Mouse (Mus musculus) kidney, adult 9 months (tissue): ENCODE data around the gene Klkb1.

ENCODE experiments used
- DNase-seq: peaks from one replicate; pipeline ENCODE4 v3.0.0; 2022

Gene Klkb1

GRCm38 (mm10) chr8:45294687-45295086 is at the start of gene Klkb1:
Gene Klkb1 (minus strand): TSS chr8:45294859.
- DNase-seq: peak; percentile 2

- no peak for DNase-seq
These were observed 49.6 kb upstream of the Klkb1 start for GRCm38 (mm10) chr8:45344298-45344697.

GRCm38 (mm10) chr8:45341630-45342628 is 47.3 kb upstream of the Klkb1 start:
- no peak for DNase-seq

GRCm38 (mm10) chr8:45333493-45333892 is 38.8 kb upstream of the Klkb1 start:
- DNase-seq: no peak

- peak; percentile 71 for DNase-seq
These were observed 38.2 kb upstream of the Klkb1 start, which contains the start of gene Cyp4v3 for GRCm38 (mm10) chr8:45332685-45333409. Gene Cyp4v3 (minus strand): TSS chr8:45333216.

DNA sequence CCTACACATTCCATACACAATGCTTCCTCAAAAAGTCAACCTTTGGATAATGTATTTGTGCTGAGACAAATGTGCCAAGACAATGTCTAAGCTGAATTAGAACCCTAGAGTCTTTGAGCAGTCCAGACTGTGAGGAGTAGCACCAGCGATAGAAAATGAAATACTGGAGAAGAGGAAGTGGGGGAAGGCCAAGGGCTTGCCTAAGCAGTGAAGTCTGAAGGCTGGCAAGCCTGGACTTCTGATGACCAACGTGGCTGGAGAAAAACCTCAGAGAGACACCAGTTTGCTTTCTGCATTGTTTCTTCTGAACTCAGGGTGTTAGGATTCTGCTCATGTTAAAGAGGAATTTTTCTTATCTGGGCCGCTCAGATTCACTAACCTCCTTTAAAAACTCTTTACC is 36.2 kb upstream of the Klkb1 start:
- DNase-seq: no peak

DNA sequence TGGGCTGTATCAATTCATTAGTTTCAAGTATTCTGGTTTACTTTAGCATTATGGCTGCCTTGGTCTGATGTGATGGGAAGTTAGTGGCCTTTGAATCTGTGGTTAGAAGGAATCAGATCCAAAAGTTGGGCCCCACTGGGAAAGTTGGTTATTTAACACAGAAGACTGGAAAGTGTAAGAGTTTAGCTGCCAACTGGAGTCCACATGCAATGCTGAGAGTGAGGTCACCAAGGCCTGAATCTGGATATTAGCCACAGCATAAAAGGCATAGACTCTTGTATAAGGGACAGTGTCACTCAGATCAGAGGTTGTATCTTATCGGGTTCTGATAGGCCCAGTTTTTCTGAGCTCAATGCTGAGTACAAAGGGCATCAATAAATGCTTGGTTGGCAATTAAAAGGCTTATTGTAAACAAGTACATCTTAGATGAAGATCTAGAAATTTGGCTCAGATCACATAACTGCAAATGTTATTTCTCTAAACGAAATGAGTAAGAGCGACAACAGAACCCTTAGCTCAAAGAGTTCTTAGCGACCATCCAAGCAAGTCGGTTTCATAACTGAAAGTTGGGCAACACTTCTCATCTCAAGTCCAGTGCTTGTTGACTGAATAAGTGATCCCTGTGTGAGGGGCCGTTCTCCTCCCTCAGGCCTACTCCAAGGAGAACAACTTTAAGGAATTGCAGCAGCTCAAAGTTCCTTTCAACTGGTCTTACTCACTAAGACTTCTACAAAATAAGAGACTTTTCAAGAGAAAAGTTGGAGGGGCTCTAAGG is 34.7 kb upstream of the Klkb1 start:
- no peak for DNase-seq

GRCm38 (mm10) chr8:45327076-45327475 is 32.4 kb upstream of the Klkb1 start:
- peak; percentile 35 for DNase-seq

DNA sequence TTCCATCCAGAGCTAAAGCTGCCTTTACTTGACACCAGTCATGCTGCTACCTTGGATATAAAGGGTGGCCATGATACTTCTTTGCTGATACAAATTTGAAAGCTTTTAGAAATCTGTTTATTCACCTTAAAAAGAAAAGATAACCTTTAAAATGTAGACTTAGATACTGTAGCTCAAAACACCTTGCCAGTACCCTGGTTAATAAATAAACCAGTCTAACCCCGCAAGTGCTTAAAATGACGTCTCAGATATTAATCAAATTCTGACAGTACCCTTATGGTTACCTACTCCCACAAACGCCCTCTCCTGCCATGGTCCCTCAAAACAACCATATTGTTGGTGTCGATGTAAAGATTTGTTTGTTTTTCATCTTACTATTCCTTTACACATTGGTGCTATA is 29.5 kb upstream of the Klkb1 start:
- no peak for DNase-seq

DNA sequence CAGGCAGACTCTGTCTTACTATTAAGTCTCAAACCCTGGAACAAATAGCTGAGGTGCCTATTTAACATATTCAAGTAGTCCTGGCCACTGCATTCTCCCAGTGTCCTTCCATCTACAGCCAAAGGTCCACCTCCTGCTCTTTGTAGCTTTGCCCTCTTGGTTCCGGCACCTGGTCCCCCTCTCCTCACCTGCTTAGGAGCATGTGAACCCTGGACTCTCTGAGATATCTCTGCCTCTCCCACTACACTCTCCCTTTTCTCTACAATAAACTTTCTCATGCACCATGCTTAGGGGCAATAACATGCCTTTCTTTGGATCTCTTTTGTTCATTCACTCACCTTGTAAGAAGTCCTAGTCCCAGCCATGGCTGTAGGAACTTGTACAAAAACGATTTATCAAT is 26.7 kb upstream of the Klkb1 start:
- no peak for DNase-seq

- DNase-seq: no peak
These were observed 26.3 kb upstream of the Klkb1 start for GRCm38 (mm10) chr8:45320930-45321329.

GRCm38 (mm10) chr8:45310967-45311366 is 16.3 kb upstream of the Klkb1 start:
- no peak for DNase-seq

DNA sequence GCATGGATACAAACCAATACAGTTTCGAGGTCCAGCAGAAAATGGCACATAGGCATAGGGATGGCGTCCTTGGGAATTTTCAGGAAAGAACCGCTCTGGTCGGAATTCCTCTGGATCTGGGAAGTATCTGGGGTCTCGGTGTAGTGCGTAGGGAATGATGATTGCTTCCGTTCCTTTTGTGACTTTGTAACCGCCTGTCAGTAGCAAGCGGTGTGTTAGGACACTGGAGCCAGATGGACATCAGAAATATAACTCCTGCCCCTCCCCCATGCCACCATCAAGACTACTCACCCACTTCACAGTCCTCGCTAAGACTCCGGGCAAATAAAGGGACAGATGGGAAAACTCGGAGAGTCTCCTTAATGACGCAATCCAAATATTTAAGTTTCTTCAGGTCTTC is 13.7 kb upstream of the Klkb1 start, which contains the start of gene Gm45753:
Gene Gm45753 (minus strand): TSS at position 101 of the 400 bp plus-strand sequence.
- no peak for DNase-seq

GRCm38 (mm10) chr8:45305479-45305878 is 10.8 kb upstream of the Klkb1 start:
- no peak for DNase-seq

DNA sequence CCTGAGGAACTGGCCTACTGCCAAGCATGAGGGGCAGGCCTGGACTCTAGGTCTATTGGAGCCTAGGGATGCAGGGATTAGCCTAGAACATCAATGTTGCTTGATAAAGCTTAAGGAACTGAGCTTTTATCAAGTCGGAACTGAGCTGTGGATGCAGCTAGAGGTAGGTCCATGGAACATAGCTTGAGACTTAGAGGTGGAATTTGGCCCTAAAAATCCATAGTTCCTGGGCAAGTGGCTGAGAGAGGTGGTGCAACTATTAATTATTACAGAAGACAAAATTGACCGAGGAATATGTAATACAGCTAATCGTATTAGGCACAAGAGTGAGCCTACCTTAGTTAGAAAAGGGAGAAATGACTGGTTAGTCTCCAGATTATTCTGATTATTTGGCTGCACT is 9.7 kb upstream of the Klkb1 start:
- DNase-seq: no peak

DNA sequence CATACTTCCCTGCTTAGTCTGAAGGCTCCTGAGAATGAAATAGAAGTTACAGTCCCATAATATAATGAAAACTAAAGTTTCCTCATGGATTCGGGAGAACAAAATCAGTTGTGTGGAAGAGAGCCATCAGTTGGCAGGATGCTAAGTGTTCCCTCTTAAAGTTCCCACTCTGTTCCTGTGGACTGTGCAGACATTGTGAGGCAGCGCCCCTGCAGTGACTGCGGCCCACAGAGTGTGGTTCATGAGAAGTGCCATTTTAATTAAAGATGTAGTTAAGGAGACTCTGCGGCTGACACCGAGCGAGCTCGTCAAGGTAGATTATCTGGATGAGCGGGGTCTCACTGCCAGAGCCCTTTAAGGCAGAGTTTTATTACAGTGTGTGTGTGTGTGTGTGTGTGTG is 7.7 kb upstream of the Klkb1 start:
- DNase-seq: no peak

DNA sequence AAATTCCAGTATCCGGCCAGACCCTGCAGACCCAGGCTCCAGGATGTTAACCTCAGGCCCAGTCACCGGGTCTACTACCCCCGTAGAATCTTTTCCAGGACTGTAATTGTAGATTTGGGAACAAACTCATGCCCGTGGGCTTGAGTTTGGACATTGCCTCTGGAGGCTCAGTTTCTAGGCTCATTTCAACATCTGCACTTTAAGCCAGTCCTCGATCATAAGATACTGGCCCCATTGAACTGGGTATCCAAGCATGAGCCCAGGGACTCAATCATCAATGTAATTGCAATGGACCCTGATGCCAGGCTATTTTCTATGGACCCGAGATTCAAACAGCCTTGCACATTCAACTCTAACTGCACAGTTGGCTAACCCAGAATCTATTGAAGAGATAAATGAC is 617 bp upstream of the Klkb1 start:
- DNase-seq: no peak

GRCm38 (mm10) chr8:45291790-45292189 is 2.9 kb downstream of the Klkb1 start:
- DNase-seq: no peak

GRCm38 (mm10) chr8:45281630-45282029 is 13.0 kb downstream of the Klkb1 start:
- peak; percentile 24 for DNase-seq

DNA sequence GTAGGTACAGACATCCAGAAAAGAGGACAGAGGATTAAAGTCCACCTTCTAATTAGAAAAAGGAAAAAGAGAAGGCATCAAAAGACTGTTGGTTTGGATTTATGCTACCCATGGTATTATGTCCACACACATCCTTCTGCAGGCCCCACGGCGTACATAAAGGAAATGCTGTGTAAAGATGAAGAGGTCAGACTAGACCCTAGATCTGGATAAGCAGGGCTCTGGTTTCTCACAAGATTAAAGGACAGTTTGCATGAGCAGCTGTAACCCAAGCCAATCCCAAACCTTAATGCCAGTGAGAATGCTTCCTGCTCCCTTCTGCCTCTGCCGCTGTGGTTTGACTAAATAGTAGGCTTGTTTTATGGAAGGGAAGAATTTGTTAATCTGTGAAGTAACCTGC is 17.2 kb downstream of the Klkb1 start:
- DNase-seq: no peak

- no peak for DNase-seq
These were observed 20.3 kb downstream of the Klkb1 start for GRCm38 (mm10) chr8:45274317-45274716.

DNA sequence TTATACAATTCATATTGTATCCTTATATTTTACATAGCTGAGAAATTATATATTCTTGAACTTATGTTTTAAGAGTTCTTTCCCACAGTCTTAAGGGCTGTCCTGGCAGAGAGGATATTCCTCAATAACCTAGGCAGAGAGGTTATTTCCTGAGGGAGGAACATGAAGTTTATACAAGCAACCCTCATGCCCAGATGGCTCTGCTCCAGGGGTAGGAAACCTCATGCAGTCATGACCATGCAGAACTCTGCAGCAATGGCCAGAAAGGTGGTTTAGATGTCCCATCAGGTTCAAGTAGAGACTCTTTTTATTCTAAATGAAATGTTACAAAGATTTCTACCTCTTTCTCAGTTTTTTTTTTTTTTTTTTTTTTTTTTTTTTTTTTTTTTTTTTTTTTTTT is 25.6 kb downstream of the Klkb1 start:
- DNase-seq: no peak

DNA sequence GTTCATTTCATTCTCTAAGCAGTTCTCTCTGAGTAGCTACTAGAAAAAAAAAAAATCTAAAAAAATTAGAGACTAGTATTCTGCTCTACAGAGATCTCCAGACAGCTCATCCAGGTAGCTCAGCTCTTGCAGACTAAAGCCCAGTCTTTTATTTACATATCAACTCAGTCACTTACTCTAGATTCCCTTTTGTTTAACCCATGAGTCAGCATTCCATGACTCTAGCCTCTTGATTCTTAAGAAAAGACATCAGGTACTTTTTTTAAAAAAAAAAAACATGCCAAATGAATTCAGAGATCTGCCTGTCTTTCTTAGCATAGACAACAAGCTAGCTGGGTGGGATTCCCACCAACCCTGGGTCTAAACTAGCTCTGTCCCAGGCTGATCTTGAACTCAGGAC is 26.2 kb downstream of the Klkb1 start:
- no peak for DNase-seq
